Mouse (Mus musculus): Measurements from ENCODE around the gene Rnf152. TPM values are rescaled to one million over a fixed set of nuclear protein-coding genes. Genes with fewer than 3 reads are reported as not detected.
A peak's percentile ranks its signal among the peaks of the same experiment; 100 is the strongest.

Rnf152 gene
- total and polyA plus RNA-seq, 2 experiments = 2.4 to 12.7 TPM

- Histone ChIP-seq H3K27ac (replicated peaks; ENCODE audit: insufficient read depth, low read depth, low read length) (no peak overlapping the region), H3K4me3 (ENCODE audit: insufficient read depth, low read depth, low read length) (no peak overlapping the region), H3K4me1 (ENCODE audit: control insufficient read depth, insufficient read depth, low read length) (no peaks in the 10 kb centered on the region; the same call in 1 of the 2 replicates), H3K27me3 (ENCODE audit: control insufficient read depth, insufficient read depth, low read length) (no peaks in the 10 kb centered on the region), H3K9ac (ENCODE audit: low read depth, low read length) (no peak overlapping the region), H3K36me3 (ENCODE audit: control insufficient read depth, insufficient read depth, low read length) (no peaks in the 10 kb centered on the region), H3K79me2 (ENCODE audit: control insufficient read depth, insufficient read depth, low read length) (peaks cover 26% of the 10 kb centered on the region)
- DNase-seq (ENCODE audit: extremely low read depth, low read depth, low spot score) = peak; percentile 36
- no peak for TF ChIP-seq CTCF (IDR thresholded peaks at IDR 0.05; ENCODE audit: low read depth, low read length)
- no peak for TF ChIP-seq POLR2A (IDR thresholded peaks at IDR 0.05; ENCODE audit: extremely low read depth, insufficient read depth, low read length)
Measured at GRCm38 (mm10) chr1:105340943-105341342, 15.6 kb downstream of the Rnf152 start.

- DNase-seq (ENCODE audit: extremely low read depth, low read depth, low spot score) = no peak
- 50% methylated on average over 4 of the region's 4 CpGs for WGBS
- no peak for TF ChIP-seq POLR2A (IDR thresholded peaks at IDR 0.05; ENCODE audit: extremely low read depth, insufficient read depth, low read length)
- Histone ChIP-seq H3K27me3 (ENCODE audit: control insufficient read depth, insufficient read depth, low read length) (no peaks in the 10 kb centered on the region), H3K79me2 (ENCODE audit: control insufficient read depth, insufficient read depth, low read length) (peaks cover 30% of the 10 kb centered on the region), H3K4me3 (ENCODE audit: insufficient read depth, low read depth, low read length) (no peak overlapping the region), H3K36me3 (ENCODE audit: control insufficient read depth, insufficient read depth, low read length) (no peaks in the 10 kb centered on the region), H3K9ac (ENCODE audit: low read depth, low read length) (no peak overlapping the region), H3K27ac (replicated peaks; ENCODE audit: insufficient read depth, low read depth, low read length) (no peak overlapping the region), H3K4me1 (ENCODE audit: control insufficient read depth, insufficient read depth, low read length) (no peaks in the 10 kb centered on the region; the same call in 1 of the 2 replicates)
Measured at GRCm38 (mm10) chr1:105337397-105337796, 19.1 kb downstream of the Rnf152 start.

GRCm38 (mm10) chr1:105336096-105336495, 20.4 kb downstream of the Rnf152 start:
- Histone ChIP-seq H3K4me1 (ENCODE audit: control insufficient read depth, insufficient read depth, low read length) (no peaks in the 10 kb centered on the region; the same call in 1 of the 2 replicates), H3K27me3 (ENCODE audit: control insufficient read depth, insufficient read depth, low read length) (no peaks in the 10 kb centered on the region), H3K36me3 (ENCODE audit: control insufficient read depth, insufficient read depth, low read length) (no peaks in the 10 kb centered on the region), H3K4me3 (ENCODE audit: insufficient read depth, low read depth, low read length) (no peak overlapping the region), H3K9ac (ENCODE audit: low read depth, low read length) (no peak overlapping the region), H3K27ac (replicated peaks; ENCODE audit: insufficient read depth, low read depth, low read length) (no peak overlapping the region), H3K79me2 (ENCODE audit: control insufficient read depth, insufficient read depth, low read length) (peaks cover 30% of the 10 kb centered on the region)
- 94% methylated on average over 5 of the region's 5 CpGs for WGBS
- no peak for DNase-seq (ENCODE audit: extremely low read depth, low read depth, low spot score)
- TF ChIP-seq POLR2A (IDR thresholded peaks at IDR 0.05; ENCODE audit: extremely low read depth, insufficient read depth, low read length) (no peak), CTCF (IDR thresholded peaks at IDR 0.05; ENCODE audit: low read depth, low read length) (no peak)

- no peak overlapping the region for H3K4me3 ChIP-seq (ENCODE audit: insufficient read depth, low read depth, low read length)
- whole genome bisulfite sequencing = 49% methylated on average over 8 of the region's 8 CpGs
- no peaks in the 10 kb centered on the region; the same call in 1 of the 2 replicates for H3K4me1 ChIP-seq (ENCODE audit: control insufficient read depth, insufficient read depth, low read length)
- no peak overlapping the region for H3K9ac ChIP-seq (ENCODE audit: low read depth, low read length)
- peaks cover 15% of the 10 kb centered on the region; the same call in 1 of the 2 replicates for H3K79me2 ChIP-seq (ENCODE audit: control insufficient read depth, insufficient read depth, low read length)
- no peaks in the 10 kb centered on the region for H3K36me3 ChIP-seq (ENCODE audit: control insufficient read depth, insufficient read depth, low read length)
- peak; percentile 49 for DNase-seq (ENCODE audit: extremely low read depth, low read depth, low spot score)
- no peak overlapping the region for H3K27ac ChIP-seq (replicated peaks; ENCODE audit: insufficient read depth, low read depth, low read length)
- H3K27me3 ChIP-seq (ENCODE audit: control insufficient read depth, insufficient read depth, low read length) = no peaks in the 10 kb centered on the region
- TF ChIP-seq CTCF (IDR thresholded peaks at IDR 0.05; ENCODE audit: low read depth, low read length) = no peak
- no peak for TF ChIP-seq POLR2A (IDR thresholded peaks at IDR 0.05; ENCODE audit: extremely low read depth, insufficient read depth, low read length)
Measured at GRCm38 (mm10) chr1:105332087-105332731, 24.3 kb downstream of the Rnf152 start.

GRCm38 (mm10) chr1:105331605-105332004, 24.9 kb downstream of the Rnf152 start:
- Histone ChIP-seq H3K79me2 (ENCODE audit: control insufficient read depth, insufficient read depth, low read length) (peaks cover 12% of the 10 kb centered on the region; the same call in 1 of the 2 replicates), H3K4me1 (ENCODE audit: control insufficient read depth, insufficient read depth, low read length) (no peaks in the 10 kb centered on the region; the same call in 1 of the 2 replicates), H3K27ac (replicated peaks; ENCODE audit: insufficient read depth, low read depth, low read length) (no peak overlapping the region), H3K4me3 (ENCODE audit: insufficient read depth, low read depth, low read length) (no peak overlapping the region), H3K36me3 (ENCODE audit: control insufficient read depth, insufficient read depth, low read length) (no peaks in the 10 kb centered on the region), H3K27me3 (ENCODE audit: control insufficient read depth, insufficient read depth, low read length) (no peaks in the 10 kb centered on the region), H3K9ac (ENCODE audit: low read depth, low read length) (no peak overlapping the region)
- 88% methylated on average over 5 of the region's 5 CpGs for whole genome bisulfite sequencing
- no peak for TF ChIP-seq CTCF (IDR thresholded peaks at IDR 0.05; ENCODE audit: low read depth, low read length)
- no peak for TF ChIP-seq POLR2A (IDR thresholded peaks at IDR 0.05; ENCODE audit: extremely low read depth, insufficient read depth, low read length)
- no peak for DNase-seq (ENCODE audit: extremely low read depth, low read depth, low spot score)
